Mouse (Mus musculus) cortical plate, adult 2 months (tissue): ENCODE results near the gene Zfyve27.

Source experiments
- CTCF ChIP-seq: fragments of 200-500 bp; IDR thresholded peaks from 2 replicates; pipeline ENCODE4 v1.5.1; 2011; ENCODE audit warnings: mild to moderate bottlenecking, control low read depth, low read length; ENCODE audit not compliant: insufficient read depth; ENCODE audit errors: extremely low read depth
- POLR2A ChIP-seq: fragments of 200-500 bp; IDR thresholded peaks from 2 replicates; pipeline ENCODE4 v1.6.1; 2011; ENCODE audit warnings: mild to moderate bottlenecking, low read length, control low read depth; ENCODE audit not compliant: insufficient read depth; ENCODE audit errors: extremely low read depth

DNA sequence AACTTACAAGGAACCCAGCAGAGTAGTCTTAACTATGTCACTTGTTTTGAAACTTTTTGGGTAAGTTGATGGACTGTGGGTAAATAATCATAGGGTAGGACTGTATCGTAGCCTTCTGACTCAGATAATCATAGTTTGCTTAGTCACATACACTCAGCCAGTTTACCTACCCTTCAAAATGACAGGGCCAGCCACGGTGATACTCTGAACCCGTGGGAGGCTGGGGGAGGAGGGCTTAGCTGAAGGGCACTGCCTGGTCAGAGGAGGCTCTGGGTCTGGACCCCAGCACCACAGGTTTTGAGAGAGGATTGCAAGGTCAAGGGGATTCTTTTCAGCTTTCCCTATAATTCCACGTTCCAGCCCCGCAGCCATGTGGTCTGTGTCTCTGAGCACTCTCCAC is 45.2 kb upstream of the Zfyve27 start:
- no peak for TF ChIP-seq CTCF
- TF ChIP-seq POLR2A: no peak
